Mouse (Mus musculus) cerebellum, postnatal 36 days (tissue): ENCODE results near the gene Cox10.
A peak's percentile ranks its signal among the peaks of the same experiment; 100 is the strongest.
"Not testable (repeated sequence)": the region's sequence is repeated elsewhere in the genome, so short reads cannot be mapped to it uniquely, and the experiment has no call there.

Experiments used
- DNase-seq, 2 experiments: peaks; one replicate each; pipeline ENCODE4 v3.0.0; 2021 to 2022; ENCODE audit warnings: mixed read lengths in 2 of 2

Gene Cox10

DNA sequence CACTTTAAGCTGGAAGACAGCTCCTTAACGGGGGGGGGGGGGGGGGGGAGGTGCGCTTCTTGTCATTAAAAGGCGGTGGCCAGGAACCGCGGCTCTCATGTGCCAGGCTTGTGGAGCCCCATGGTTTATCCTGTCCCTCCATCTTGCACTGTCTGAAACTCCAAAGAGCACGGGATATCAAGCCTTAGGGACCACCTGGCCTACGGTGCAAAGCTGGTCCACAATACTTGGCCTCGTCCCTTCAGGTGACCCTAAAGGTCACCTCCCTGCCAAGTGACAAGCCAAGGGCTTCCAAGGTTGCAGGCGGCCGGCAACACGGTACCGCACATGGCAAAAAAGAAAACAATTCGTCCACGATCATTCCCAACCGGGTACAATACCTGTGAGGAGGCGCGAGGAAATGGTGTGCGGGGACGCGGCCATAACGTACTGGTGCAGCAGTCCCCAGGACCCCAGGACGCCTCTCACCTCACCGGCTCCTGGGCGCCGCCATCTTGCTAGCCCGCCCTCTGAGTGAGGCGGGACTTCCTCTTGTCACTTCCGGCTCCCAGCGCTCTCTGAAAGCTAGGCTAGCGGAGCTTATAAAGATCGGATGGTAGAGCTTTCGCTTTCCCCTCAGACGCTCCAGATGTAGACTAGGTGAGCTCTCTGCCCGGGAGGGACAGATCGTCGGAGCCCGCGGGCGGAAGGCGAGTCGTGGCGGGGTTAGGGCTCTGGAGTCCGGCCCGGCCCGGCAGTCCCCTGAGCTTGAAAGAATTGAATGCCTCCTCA lies at the start of gene Cox10:
Gene Cox10 (minus strand): TSS at position 513 of the 771 bp plus-strand sequence.
- peak; percentile 84 to 85 for DNase-seq

DNA sequence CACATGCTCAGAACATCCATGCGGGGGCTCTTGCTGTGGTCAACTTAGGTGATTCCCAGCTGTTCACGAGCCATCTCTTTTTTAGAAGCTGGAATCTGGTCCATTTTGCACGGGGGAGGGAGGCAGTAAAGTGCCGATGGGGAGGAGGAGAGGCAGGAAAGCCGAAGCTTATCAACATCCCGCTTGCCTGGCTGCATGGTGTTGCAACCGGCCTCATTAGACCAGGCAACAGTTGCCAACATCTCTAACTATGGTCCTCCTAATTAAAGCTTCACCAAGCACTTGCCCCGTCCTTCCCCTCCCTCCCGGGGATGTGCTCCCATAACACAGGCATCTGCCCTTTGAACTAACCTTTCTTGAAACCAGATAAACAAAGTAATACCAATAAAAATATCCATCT lies 48.7 kb upstream of the Cox10 start:
- no peak for DNase-seq

DNA sequence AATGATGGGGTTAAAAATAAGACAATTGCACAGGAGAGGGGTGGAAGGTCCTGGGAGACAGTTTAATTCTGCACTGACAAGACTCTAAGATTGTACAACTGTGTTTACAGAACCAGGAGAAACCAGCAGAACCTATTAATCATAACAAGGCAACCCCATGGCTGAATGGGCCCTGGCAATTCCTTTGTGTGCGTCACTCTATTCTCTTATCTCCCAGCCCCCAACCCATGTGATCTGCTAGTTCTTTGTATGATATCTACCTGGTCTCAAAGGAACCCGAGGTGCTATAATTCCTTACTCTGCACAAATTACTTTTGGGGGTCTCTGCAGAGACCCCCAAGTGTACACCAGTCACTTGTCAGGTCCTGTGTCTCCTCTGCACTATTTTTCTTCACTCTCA lies 46.2 kb upstream of the Cox10 start:
- no peak for DNase-seq

DNA sequence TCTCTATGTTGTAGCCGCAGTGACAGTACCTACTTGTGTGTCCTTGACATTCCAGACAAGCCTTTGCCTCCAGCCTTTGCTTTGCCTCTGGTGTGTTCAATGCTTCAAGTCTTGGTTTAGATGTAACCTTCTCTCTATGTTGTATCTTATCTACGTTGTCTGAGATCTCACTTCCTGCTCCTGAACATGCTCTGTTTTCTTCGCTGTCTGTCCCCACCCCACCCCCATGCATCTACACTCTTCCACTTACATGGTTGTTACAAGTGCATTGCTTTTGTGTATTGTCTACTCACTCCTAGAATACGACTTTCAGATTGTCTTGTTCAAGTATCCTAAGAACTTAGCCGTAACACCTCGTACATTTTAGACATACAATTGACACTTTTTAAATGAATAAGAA lies 43.9 kb upstream of the Cox10 start:
- not testable (repeated sequence) for DNase-seq

DNA sequence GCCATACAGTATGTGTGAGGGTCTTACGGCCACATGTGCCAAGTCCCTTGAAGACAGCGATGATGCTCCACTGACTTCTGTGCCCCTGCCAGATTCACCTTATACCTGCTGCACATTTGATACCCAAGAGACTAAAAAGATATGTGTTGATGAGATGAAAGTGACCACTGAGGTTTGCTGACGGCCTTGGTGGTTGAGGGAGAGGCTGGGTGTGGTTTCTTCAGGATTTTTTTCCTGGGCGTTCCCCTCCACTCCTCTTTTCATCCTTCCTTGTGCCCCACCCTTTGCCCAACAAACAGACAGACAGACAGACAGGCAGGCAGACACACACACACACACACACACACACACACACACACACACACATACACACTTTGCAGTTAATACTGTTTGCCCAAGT lies 37.4 kb upstream of the Cox10 start:
- DNase-seq, result no peak

DNA sequence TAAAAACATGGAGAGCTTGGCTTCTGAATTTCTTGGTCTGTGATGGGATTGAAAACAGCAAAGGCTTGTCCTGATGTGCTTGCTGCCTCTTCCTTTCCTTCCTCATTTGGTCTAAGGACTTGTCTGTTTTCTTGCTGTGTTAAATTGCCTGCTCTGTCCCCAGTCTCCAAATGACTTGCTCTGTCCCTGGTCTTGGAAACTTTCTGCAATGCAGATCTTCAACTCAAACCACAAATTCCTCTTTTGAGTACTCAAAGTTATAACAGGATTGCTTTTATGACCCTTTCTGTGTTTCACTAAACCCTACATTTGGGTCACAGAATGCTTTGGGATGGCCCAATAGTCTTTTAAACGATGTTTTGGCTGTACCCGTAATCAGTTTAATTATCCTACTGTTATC lies 36.6 kb upstream of the Cox10 start:
- DNase-seq, result no peak

DNA sequence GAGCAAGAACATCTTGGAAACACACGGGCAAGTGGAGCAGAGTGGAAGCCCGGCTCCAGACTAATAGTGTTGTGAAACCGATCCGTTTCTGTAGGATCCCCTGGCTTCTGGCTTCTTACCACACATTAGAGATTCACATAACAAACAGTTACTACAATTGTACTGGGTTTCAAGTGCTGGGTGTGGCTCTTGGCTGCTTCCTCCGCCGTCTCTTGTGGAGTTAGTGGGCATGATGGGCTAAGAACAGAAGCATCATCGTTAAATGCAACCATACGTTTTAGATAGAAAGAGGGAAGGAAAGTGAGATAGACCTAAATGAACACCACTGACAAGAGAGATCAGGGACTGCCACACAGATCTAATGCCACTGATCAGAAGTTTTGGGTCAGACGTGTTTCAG lies 35.8 kb upstream of the Cox10 start:
- DNase-seq, result no peak

DNA sequence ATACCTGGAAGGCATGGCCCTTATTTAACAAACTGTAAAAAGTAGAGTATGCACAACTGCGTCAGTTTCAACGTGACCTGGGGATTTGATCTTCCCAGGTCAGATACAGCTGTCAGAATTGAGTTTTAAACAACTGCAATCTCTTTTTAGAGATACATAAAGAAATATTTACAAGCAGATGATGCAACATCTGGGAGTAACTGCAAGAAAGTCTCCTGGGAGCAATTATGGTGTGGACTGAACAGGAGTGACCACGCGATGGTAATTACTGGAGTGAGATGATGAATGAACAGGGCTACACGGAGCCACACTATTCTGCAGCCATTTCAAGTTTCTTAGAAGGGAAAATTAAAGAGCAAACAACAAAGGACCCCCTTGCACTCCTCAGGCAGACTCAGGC lies 20.8 kb upstream of the Cox10 start:
- no peak for DNase-seq

DNA sequence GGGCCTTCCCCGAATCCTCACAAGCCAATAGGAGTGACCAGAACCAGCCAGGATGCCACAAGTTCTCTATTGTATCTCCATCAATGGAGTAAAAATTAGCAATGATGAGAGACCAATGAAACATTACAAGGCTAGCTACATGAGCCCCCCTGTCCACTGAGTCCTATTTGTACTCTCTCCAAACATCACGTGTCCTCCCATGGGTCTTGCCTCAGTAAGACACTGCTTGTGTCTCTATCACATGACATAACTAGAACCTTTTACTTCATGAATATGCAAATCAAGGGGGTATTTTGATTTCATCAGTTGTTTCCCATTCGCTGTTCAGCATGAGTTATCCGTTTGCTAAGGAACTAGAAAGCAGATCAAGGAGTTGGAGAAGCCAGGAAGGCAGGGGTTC lies 13.8 kb upstream of the Cox10 start:
- no peak for DNase-seq

DNA sequence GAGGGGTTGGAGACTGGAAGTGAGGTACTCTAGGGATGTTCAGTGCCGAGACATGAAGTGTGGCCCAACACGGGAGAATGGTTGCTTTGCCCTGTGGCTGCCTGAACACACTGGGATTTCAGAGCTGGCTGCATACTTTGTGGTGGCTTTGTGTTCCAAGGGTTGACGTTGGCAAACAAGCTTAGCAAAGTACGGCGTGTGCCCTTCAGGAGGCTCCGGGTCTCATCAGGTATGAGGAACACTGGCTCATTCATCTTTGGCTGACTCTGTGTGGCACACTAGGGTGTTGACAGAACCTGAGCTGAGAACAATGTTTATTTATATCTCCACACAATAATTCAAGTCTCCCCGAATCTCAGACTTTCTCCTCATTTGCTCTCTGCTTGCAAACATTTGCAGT lies 11.9 kb upstream of the Cox10 start:
- DNase-seq, result no peak

DNA sequence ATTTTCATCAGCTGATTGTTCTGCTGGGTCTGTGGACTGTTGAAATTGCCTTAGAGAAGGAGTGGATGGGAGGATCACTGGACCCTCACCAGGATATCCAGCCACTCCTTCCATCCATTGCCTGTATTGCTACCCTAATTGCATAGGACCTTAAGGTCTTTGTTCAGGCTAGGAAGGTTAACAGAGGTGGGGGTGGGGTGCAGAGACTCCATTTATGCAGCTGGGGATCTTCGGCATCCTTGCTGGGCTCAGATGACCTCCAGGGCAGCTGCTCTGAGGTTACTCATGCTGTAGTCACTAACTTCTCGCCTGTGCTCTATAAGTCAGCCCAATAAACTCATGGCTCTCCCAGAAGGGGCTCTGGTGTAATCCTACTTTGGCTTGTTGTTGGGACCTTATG lies 10.4 kb upstream of the Cox10 start:
- DNase-seq, result no peak

DNA sequence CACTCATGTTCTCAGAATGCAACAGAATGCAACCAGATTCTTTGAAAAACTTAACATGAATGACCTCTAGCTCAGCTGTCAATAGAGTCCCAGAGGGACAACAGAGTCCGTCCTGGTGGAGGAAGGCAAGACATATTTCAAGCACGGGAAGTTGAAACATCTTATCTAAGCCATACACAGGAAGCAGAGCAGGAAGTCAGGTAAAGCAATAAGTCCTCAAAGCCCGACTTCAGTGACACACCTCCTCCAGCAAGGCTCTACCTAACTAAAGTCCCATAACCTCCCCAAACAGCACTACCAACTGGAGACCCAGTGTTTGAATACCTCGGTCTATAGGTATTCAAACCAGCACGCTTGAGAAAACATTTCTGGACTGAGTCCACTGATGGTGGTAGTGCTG lies 6.6 kb upstream of the Cox10 start:
- no peak for DNase-seq

DNA sequence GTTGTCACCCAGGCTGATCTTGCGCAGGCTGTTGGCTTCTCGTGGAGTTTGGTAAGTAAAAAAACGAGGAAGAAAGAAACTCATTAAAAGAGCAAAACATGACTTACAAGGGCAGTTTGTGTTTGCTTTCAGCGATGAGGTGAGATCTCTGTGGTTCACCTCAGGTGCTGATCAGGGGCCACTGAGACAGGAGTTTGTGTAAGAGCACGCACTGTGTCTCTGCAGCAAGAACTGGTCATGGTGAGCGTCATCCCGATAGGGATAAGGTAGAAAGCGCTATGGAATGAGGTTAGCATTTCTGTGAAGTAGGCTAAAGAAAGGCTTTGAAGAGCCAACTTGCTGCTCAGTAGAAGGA lies 436 bp upstream of the Cox10 start:
- DNase-seq, result no peak

DNA sequence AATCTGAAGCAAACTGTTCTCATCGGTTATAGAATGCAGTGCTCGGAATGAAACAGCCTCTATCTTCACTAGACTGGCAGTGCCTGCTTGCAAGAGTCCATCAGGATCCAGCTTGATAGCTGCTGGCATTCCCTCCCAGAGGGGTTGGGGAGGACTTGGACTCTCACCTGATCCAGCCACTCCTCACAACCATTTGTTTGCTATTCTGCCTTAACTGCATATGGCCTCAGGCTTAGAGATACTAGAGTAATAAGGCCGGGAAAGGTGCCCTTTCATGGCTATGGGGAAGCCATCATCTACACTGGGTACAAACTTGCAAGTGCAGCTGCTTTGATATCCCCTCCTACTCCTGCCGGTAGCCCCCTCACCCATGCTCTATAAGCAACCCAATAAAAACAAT lies 3.1 kb downstream of the Cox10 start:
- no peak for DNase-seq

DNA sequence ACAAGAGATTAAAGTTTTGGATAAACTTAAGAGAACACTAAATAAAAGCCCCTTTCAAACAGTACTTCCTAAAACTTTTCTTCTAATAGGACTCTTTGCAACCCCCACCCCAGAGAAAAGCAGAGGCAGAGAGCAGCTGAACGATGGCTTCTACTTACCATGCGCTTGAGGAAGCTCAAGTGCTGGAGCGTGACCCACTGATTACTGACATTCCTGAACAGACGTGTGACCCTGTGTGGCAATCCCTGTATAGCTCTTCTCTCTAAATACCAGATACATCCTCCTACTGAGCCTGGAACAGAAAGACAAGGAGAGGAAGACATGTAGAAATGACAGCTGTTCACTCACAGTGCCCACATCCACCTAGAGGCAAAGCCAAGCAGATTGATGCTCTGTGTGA lies 5.9 kb downstream of the Cox10 start:
- DNase-seq, result no peak

DNA sequence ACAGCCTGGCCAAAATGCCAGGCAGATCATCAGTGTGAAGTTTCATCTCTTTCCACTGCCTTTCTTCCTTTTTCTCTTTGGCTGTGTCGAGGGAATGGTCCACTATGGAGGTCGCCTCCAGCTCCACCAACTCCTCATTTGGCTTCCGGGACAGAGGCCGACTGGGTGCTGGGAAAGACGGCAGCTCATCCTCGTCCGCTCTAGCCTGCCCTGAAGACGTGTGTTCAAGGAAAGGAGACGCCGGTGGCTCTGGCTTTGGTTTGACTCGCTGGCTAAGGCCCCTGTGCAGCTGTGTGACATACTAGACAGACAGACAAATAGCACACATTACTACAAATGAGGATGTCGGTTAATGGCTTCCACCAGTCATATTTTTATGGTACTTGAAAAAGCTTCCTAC lies 7.7 kb downstream of the Cox10 start:
- DNase-seq, result no peak

DNA sequence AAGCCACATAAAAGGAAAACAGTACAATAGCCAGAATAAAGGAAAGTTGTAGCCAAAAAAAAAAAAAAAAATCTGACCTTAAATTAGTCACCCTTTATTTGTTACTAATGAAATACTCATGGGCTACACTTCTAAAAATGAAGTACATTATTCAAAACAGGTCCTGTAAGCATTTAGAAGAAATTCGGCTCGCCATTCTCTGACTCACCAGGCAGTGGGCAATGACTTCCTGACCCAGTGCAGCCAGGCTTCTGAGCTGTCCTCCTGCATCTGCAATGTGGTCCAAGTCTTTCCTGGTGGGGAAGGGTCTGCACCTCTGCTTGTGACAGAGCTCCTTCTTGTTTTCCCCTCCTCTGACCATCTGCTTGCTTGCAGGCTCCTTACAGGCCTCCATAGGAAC lies 13.3 kb downstream of the Cox10 start:
- DNase-seq, result no peak

DNA sequence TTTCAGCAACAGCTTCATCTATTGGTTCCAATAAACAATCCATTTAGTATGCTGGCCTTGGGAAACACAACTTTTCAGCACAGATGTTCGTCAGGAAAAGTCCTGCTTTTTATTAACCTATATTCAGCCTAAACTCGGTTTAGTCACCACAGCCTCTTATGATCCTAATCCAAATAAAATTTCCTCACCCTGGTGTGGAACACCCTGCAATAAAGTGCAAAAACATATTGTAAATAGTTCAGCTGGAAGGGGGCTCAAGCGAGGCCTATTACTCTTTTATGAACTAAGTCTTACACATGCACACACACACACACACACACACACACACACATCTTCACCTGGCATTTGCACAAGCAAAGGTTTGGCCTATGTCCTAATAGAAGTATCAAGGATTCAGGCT lies 16.1 kb downstream of the Cox10 start:
- no peak for DNase-seq

DNA sequence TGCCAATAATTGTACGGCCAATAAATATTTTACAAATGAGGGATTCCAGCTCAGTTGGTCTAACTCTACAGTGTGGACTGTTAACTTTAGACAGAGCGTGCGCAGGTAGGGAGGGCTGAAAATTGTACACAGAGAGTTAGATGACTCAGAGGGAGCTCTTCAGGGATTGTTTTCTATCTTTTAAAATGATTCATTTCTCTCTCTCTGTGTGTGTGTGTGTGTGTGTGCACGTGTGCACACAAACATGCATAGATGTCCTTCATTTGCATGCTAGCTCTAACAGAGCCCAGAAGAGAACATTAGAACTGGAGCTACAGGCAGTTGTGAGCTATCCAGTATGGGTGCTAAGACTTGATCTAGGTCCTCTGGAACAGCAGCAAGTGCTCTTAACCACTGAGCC lies 17.0 kb downstream of the Cox10 start:
- DNase-seq, result no peak

DNA sequence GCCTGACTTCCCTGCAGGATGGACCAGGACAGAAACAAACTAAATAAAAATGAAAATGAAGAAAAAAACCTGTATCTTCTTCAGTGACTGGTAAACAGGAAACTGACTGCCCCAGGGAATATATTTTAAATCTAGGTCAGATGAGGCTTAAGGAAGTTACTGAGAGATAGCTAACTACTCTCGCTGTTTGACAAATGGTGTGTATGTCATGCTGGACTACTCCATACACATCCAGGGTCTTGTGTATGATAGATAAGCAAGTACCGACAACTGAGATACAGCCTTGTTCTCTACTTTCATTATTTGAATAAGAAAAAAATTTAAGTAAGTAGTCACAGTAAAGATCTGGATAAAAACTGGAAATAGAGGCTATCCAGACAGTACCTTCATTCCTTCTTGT lies 20.0 kb downstream of the Cox10 start:
- no peak for DNase-seq

DNA sequence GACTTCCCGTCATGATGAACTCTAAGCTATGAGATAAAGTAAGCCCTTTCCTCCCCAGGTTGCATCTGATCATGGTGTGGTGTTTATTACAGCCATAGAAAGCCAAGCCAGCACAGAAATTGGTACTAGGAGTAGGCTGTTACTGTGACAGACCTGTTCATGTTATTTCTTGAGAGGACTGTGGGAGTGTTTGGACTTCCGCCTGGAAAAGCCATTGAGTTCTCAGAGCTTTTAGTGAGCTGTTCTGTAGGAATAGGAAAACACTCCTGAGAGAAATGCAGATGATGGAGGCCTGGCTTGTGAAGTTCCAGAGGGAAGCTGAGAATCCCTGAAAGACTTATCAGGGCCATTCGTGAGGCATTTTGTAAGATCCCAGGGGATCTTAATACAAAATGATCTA lies 20.8 kb downstream of the Cox10 start:
- no peak for DNase-seq

DNA sequence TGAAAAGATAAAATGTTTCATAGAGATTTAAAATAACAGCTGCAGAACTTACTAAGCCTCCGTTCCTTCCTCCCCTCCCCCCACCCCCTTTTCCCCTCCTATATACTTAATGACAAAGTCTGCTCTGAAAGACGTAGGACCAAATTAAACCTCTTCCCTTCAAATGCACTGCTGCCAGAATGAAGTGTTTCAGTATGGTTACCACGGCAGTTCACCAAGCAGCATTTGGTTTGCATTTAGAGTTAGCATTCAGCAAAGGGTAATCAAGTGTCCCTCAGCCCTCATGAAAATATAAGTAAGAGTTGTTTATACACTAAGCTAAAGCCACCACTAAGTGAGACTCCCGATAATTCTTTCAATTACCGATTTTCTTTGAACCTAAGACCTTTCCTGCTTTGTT lies 25.9 kb downstream of the Cox10 start:
- no peak for DNase-seq

DNA sequence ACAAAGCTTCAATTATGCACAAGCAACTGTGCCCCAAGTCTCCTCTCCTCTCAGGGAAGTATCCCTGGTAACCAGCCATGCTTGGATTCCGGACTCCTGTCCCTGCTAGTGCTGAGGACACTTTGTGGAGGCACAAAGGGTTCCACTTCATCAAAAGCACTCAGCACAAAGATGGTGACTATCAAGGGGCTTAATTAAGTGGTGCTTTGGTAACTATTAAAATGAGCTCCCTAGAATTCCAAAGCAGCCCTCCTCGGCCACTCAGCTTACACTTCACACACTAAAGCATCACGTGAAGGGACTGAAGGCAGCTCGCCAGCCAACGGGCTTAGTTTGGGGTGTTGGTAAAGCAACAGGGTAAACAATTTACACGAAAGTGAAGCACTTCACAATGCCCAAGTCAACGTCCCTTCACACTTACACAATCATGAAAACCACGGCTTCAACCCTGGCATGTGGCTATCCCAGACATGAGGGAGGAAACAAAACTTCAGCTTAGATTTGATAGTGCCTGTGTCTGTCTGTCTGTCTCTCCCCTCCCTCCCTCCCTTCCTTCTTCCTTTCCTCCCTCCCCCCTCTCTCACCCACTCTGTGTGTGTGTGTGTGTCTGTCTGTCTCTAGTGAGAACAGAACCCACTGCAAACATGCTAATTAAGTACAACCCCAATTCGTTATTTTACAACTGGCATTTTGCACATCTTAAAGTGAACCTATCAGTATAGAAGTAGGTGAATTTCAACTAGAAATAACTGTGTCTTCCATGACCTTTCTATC lies 27.9 kb downstream of the Cox10 start:
- no peak for DNase-seq

DNA sequence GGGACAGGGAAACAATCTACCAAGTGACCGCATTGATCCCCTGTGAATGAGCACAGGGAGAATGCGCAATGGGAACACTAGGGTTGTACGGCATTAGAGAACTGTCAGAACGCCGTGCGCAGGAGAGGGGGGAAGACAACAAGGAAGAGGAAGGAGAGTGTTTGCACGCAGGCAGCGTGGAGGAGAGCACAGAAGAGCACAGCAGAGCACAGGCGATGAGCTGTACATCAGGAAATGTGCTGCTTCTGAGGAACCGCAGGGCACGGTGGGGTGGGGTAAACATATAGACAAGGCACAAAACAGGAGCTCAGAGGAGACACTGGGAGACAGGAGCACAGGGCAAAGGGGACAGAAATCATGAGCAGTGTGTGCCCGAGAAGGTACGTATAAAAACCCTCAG lies 31.8 kb downstream of the Cox10 start:
- DNase-seq, result no peak

DNA sequence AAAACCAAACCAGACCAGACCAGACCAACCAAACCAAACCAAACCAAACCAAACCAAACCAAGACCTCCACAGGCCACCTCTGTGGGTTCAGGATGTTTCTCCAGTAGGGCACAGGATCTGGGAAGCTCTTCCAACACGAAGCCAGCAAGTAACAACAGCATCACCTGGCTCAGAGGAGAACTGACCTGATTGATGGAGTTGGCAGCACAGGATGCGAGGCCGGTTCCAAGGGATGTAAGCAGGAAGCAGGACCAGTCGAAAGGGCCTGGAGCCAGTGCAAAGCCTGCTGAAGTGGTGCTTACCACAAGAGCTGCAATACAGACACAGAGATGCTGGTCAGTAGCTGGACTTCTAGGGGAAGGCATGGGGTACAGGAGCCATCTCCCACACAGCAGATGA lies 34.2 kb downstream of the Cox10 start:
- peak; percentile 20 to 26 for DNase-seq
